Mouse (Mus musculus) midbrain, embryonic 11.5 days (tissue): Measurements from ENCODE around the gene Rab24. TPM values are rescaled to one million over a fixed set of nuclear protein-coding genes. Genes with fewer than 3 reads are reported as not detected.

Experiments used
- ATAC-seq: fragments of 200-750 bp; cut with Nextera tagmentation; 2 replicates; pipeline ENCODE4 v1.8.0; 2017; ENCODE audit warnings: moderate TSS enrichment, moderate library complexity; ENCODE audit not compliant: low FRiP score
- DNase-seq: peaks from one replicate; pipeline ENCODE4 v3.0.0; 2015; ENCODE audit warnings: low spot score; ENCODE audit errors: missing footprints
- H3K27ac ChIP-seq: fragments of 300-500 bp; sonication (generic); 2 replicates; pipeline ENCODE4 v1.5.1; 2014; ENCODE audit warnings: low read depth, low read length
- H3K27me3 ChIP-seq: fragments of 300-500 bp; sonication (generic); 2 replicates; pipeline ENCODE4 v1.6.1; 2014; ENCODE audit warnings: mild to moderate bottlenecking, low read length, moderate library complexity, mixed read lengths; ENCODE audit not compliant: control insufficient read depth, insufficient read depth
- H3K36me3 ChIP-seq: fragments of 300-500 bp; sonication (generic); 2 replicates; pipeline ENCODE4 v1.6.1; 2014; ENCODE audit warnings: mild to moderate bottlenecking, low read length, moderate library complexity, mixed read lengths; ENCODE audit not compliant: control insufficient read depth, insufficient read depth
- H3K4me1 ChIP-seq: fragments of 300-500 bp; sonication (generic); 2 replicates; pipeline ENCODE4 v1.6.1; 2014; ENCODE audit warnings: low read length; ENCODE audit not compliant: control insufficient read depth, insufficient read depth
- H3K4me2 ChIP-seq: fragments of 300-500 bp; sonication (generic); 2 replicates; pipeline ENCODE4 v1.6.1; 2014; ENCODE audit warnings: mild to moderate bottlenecking, moderate library complexity
- H3K4me3 ChIP-seq: fragments of 300-500 bp; sonication (generic); 2 replicates; pipeline ENCODE4 v1.5.1; 2014; ENCODE audit warnings: low read depth, low read length
- H3K9ac ChIP-seq: fragments of 300-500 bp; sonication (generic); 2 replicates; pipeline ENCODE4 v1.6.1; 2014; ENCODE audit warnings: low read length
- H3K9me3 ChIP-seq: fragments of 300-500 bp; sonication (generic); 2 replicates; pipeline ENCODE4 v1.6.1; 2016; ENCODE audit warnings: low read length; ENCODE audit not compliant: control insufficient read depth
- WGBS: fragments of 180-500 bp; shearing (Covaris S2); extraction: QIAGEN DNeasy Blood & Tissue Kit; methylation state at CpG from one replicate; pipeline ENCODE4 v1.1.7; 2014; 5-methylcytosine and 5-hydroxymethylcytosine counted together
- polyA plus RNA-seq: library from polyadenylated mRNA; unstranded; fragments of >200 nt; fragmentation: Nextera tagmentation; extraction: Ambion mirVana; gene quantifications from 2 replicates; pipeline ENCODE4 v1.2.1, GENCODE M21; 2014

The Rab24 gene
- polyA plus RNA-seq, 1 experiment from 2014 or later = 88.0 TPM

DNA sequence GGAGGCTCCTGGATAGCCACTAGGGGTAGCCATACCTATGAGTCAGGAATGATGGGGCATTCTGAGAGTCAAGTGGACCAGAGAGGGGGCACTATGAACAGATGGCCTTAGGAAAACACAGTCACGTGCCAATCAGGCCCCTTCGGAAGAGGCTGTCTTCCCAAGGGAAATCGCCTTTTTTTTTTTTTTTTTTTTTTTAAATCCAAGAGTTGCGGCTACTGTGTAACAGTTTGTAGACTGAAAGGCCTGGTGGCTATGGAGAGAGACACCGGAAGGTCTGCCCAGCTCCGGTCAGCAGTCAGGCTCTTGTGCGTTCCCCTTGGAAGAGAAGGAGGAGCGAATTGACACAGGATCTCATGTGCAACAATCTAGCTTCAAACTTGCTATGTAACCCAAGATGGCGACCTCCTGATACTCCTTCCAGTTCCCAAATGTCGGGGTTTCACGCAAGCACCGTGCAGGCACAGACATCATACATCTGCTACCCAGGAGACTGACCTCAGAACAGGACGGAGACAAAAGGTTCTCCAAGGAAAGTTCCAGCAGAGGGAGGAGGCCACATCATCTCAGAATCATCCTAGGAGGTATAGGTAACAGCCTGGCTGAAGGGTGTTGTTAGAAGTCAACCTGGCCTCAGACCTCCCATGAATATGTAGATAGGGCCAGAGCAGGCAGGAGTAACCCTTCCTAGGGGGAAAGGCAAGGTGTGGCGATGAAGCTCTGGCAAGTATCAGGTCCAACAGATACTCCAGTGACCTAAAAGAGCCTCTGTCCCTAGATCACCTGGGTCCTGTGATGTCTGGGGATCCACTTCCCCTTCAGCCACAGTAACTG lies 9.0 kb upstream of the Rab24 start:
- WGBS = 47% methylated on average over 14 of the region's 14 CpGs

DNA sequence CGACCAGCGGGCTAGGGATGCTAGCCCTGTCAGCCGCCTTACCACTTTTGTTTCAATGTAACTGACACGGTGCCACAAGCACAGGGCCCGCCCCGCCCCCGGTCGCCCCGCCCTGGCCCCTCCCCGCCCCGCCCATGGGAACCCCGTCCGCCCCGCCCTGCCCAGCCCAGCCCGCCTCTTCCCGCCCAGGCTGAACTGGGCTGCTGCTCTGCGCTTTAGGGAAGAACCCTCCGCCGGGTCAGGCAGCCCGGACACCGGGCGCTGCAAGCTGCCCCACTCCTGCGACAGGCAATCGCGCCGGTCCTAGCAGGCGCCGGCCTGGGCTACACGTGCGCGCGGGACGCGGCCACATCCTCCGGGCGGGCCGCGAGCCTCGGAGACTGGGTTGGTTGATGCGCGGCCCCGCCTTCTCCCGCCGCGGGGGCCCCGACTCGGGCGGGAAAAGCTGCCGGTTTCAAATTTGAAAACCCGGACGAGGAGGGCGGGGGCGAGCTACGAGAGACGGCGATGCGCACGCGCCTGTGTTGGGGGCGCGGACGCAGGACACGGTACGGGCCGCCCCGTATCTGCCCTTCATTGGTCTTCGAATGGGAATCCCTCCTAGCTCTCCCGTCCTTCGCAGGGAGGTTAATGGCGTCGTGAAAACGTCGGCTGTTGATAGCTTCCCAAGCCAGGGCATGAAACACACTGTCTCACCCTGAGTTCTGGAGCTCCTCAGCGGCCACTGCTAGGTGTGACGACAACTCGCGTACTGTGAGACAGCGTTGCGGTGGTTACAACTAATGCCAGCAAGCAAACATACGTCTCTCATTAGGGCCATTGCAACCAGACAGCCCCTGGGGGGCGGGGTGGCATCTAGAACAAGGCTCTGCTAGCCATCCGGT lies 8.2 kb upstream of the Rab24 start, which contains the start of gene Mxd3:
Gene Mxd3, minus strand, starts transcription at position 141 of the 884 bp plus-strand sequence.
- peak within 1 kb of the TSS; percentile 90 for H3K4me2 ChIP-seq

More for the DNA sequence above, 9.0 kb upstream of the Rab24 start:
- peak overlapping the region; percentile 65 for H3K4me3 ChIP-seq
- peaks cover 23% of the 10 kb centered on the region for H3K4me1 ChIP-seq
- H3K4me2 ChIP-seq = peak overlapping the region; percentile 90
- no peaks in the 10 kb centered on the region for H3K9me3 ChIP-seq
- no peaks in the 10 kb centered on the region; the same call in 1 of the 2 replicates for H3K27me3 ChIP-seq
- peak overlapping the region; percentile 93 for H3K27ac ChIP-seq
- no peak for DNase-seq
- H3K36me3 ChIP-seq = peaks cover 3% of the 10 kb centered on the region; the same call in 1 of the 2 replicates
- peak overlapping the region; percentile 79; the same call in 1 of the 2 replicates for H3K9ac ChIP-seq
- ATAC-seq = peak; percentile 63

DNA sequence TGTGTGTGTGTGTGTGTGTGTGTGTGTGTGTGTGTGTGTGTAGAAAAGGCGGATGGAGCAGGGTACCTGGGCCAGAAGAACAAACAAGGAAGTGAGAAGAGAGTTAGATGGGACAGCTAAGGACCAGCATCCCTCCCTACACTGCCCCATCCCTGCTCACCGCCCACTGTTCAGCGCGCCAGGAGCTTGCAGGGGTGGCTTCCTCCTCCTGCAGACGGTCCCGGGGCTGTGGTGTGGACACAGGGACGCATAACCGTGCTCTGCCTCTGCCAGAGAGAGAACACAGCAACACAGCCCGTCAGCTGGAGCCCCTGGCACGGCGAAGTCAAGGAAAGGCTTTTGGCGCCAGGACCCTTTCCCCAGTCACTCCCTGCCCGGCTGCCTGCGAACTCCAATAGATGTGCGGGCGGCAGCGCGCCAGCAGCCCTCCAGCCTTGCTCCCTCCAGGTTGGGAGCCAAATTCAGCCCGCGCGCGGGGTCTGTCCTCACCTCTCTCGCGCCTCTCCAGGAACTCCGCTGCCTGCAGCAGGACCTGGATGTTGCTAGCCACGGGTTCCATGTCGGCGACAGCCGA lies 7.5 kb upstream of the Rab24 start:
- under 1% methylated on average over 28 of the region's 29 CpGs for WGBS

More for the DNA sequence above, 8.2 kb upstream of the Rab24 start, which contains the start of gene Mxd3:
- H3K27me3 ChIP-seq = no peaks in the 10 kb centered on the region; the same call in 1 of the 2 replicates
- peaks cover 23% of the 10 kb centered on the region for H3K4me1 ChIP-seq
- under 1% methylated on average over 79 of the region's 82 CpGs for WGBS
- peak within 1 kb of the TSS; percentile 65 for H3K4me3 ChIP-seq
- DNase-seq = peak; percentile 98
- ATAC-seq = peak; percentile 87
- H3K27ac ChIP-seq = peak within 1 kb of the TSS; percentile 93
- no peaks in the 10 kb centered on the region for H3K9me3 ChIP-seq
- peaks cover 5% of the 10 kb centered on the region; the same call in 1 of the 2 replicates for H3K36me3 ChIP-seq
- peak within 1 kb of the TSS; percentile 79 for H3K9ac ChIP-seq

DNA sequence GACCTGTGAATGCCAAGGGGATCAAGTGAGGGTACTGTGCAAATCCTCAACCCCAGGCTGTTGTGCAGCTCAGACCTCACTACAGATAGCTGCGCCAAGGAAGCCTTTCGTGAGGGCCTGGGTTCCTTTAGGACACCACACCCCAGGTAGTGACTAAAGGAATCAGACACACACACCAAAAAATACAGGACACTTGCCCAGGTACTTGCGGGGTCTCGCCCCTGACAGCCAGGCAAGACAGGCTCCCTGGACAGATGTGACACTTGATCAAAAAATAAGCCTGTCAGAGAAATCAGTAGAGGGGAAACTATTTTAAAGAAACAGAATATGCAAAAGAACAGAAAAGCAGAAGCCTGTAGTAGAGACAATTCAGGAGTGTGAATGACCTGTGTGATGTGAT lies 6.9 kb upstream of the Rab24 start:
- DNase-seq (no peak), ATAC-seq (no peak)
- Histone ChIP-seq H3K27me3 (no peaks in the 10 kb centered on the region; the same call in 1 of the 2 replicates), H3K9ac (peak overlapping the region; percentile 79; the same call in 1 of the 2 replicates), H3K36me3 (peaks cover 10% of the 10 kb centered on the region; the same call in 1 of the 2 replicates), H3K27ac (no peak overlapping the region), H3K4me1 (peaks cover 23% of the 10 kb centered on the region), H3K4me2 (peak overlapping the region; percentile 90), H3K4me3 (peak overlapping the region; percentile 65), H3K9me3 (no peaks in the 10 kb centered on the region)
- 90% methylated on average over 4 of the region's 4 CpGs for WGBS

More for the DNA sequence above, 7.5 kb upstream of the Rab24 start:
- no peaks in the 10 kb centered on the region for H3K9me3 ChIP-seq
- peak overlapping the region; percentile 90 for H3K4me2 ChIP-seq
- ATAC-seq (peak; percentile 35), DNase-seq (peak; percentile 98)
- peaks cover 23% of the 10 kb centered on the region for H3K4me1 ChIP-seq
- H3K9ac ChIP-seq = peak overlapping the region; percentile 79
- peaks cover 8% of the 10 kb centered on the region; the same call in 1 of the 2 replicates for H3K36me3 ChIP-seq
- peak overlapping the region; percentile 93 for H3K27ac ChIP-seq
- H3K4me3 ChIP-seq = peak overlapping the region; percentile 65
- H3K27me3 ChIP-seq = no peaks in the 10 kb centered on the region; the same call in 1 of the 2 replicates

DNA sequence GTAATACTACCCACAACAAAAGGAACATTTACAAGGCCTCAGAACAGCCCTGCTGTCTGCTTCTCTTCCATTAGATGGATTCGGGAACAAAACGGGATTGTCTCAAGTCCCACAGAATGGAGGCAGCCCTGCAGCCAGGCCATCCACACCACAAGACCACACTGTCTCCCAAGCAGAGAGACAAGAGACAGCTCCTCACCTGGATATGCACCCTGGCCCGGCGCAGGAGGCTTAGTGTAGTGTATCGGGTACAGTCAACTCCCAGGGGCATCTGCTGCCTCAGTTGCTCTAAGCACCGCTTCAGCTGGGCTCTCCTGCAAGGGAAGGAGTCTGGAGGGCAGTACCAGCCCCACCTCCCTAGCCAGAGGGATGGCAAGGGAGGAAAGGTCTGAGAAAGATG lies 6.4 kb upstream of the Rab24 start:
- ATAC-seq = no peak
- 80% methylated on average over 6 of the region's 6 CpGs for WGBS
- no peak overlapping the region for H3K27ac ChIP-seq
- H3K4me3 ChIP-seq = peak overlapping the region; percentile 65; the same call in 1 of the 2 replicates
- DNase-seq = no peak
- H3K9me3 ChIP-seq = no peaks in the 10 kb centered on the region
- H3K27me3 ChIP-seq = no peaks in the 10 kb centered on the region; the same call in 1 of the 2 replicates
- peaks cover 13% of the 10 kb centered on the region; the same call in 1 of the 2 replicates for H3K36me3 ChIP-seq
- H3K4me1 ChIP-seq = peaks cover 26% of the 10 kb centered on the region
- peak overlapping the region; percentile 90 for H3K4me2 ChIP-seq
- H3K9ac ChIP-seq = no peak overlapping the region; the same call in 1 of the 2 replicates

DNA sequence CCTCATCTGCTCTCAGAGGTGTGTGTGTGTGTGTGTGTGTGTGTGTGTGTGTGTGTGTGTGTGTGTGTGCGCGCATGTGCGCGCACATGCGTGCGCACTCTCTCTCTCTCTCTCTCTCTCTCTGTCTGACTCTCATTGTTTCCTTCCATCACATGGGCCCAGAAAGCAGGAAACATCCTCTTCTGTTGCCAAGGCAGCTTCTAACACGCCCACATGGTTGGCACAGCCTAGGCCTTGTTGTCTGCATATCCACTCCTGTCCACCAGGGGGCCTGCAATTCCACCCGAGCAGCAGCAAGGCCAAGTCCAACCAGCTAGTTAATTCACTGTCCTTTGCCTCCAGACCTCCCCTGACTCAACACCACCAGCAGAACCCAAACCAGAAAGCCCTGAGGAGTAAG lies 5.9 kb upstream of the Rab24 start:
- 7% methylated on average over 2 of the region's 8 CpGs for WGBS
- peaks cover 15% of the 10 kb centered on the region; the same call in 1 of the 2 replicates for H3K36me3 ChIP-seq
- DNase-seq (peak; percentile 95), ATAC-seq (no peak)
- H3K4me1 ChIP-seq = peaks cover 32% of the 10 kb centered on the region
- no peaks in the 10 kb centered on the region; the same call in 1 of the 2 replicates for H3K27me3 ChIP-seq
- H3K9me3 ChIP-seq = no peaks in the 10 kb centered on the region
- 0 out of 2 replicates have a peak overlapping the region, but pooled peaks have one; percentile 90 for H3K4me2 ChIP-seq
- H3K4me3 ChIP-seq = peak overlapping the region; percentile 65; the same call in 1 of the 2 replicates
- no peak overlapping the region for H3K27ac ChIP-seq
- H3K9ac ChIP-seq = no peak overlapping the region

DNA sequence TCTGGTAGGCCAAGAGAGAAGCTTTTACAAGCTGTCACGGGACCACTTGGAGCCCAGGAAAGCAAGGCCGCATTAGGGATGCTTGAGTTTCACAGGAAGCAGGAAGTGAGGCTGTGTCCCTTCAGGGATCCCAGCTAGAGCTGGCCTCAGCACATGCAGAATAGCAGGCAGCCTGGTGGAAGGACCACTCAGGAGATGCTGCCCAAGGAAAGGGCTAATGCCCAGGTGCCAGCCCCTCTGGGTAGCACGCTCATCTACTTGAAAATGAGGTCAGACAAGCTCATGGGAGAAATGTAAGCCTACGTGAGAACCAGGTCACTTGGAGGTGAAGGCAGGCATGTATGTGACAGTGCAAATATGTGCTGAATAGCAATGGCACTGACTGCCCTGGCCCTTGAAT lies 5.4 kb upstream of the Rab24 start:
- Histone ChIP-seq H3K27me3 (no peaks in the 10 kb centered on the region; the same call in 1 of the 2 replicates), H3K4me3 (no peak overlapping the region), H3K36me3 (peaks cover 15% of the 10 kb centered on the region; the same call in 1 of the 2 replicates), H3K9me3 (no peaks in the 10 kb centered on the region), H3K9ac (no peak overlapping the region), H3K27ac (no peak overlapping the region), H3K4me1 (peaks cover 34% of the 10 kb centered on the region), H3K4me2 (no peak overlapping the region)
- DNase-seq = no peak
- 62% methylated on average over 4 of the region's 4 CpGs for WGBS
- ATAC-seq = no peak

DNA sequence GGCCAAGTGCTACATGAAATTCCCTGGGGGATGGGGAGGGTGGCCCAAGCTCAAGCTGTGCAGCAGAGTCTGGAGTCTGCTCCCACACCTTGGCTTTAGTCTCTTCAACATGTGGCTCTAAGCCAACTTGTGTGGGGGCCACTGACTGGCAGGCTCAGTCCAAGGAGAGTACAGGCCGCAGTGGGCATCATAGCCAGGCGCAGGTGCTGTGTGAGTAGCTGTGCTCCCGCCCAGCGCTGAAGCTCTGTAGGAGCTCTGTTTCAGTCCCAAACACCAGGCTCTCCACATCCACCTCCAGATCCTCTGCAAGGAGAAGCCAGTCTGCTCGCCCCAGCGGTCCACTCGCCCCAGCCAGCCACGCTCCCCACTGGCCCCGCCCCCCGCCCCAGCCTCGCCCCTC lies 3.9 kb upstream of the Rab24 start:
- Histone ChIP-seq H3K4me1 (peaks cover 35% of the 10 kb centered on the region), H3K27ac (no peak overlapping the region), H3K36me3 (peaks cover 15% of the 10 kb centered on the region; the same call in 1 of the 2 replicates), H3K4me2 (no peak overlapping the region), H3K27me3 (no peaks in the 10 kb centered on the region; the same call in 1 of the 2 replicates), H3K9ac (no peak overlapping the region), H3K4me3 (no peak overlapping the region), H3K9me3 (no peaks in the 10 kb centered on the region)
- DNase-seq (no peak), ATAC-seq (no peak)
- 85% methylated on average over 11 of the region's 11 CpGs for WGBS
